Mouse (Mus musculus) kidney, adult 2 months (tissue): Measurements from ENCODE around the gene Adat3.

Experiments used
- CTCF ChIP-seq: fragments of 200-500 bp; conservative IDR thresholded peaks from 2 replicates; pipeline ENCODE4 v1.5.1; 2011; ENCODE audit warnings: low read depth, mild to moderate bottlenecking, control low read depth, low read length, moderate library complexity, mixed read lengths; ENCODE audit not compliant: insufficient read depth, insufficient read length
- POLR2A ChIP-seq: fragments of 200-500 bp; IDR thresholded peaks from one replicate; pipeline ENCODE4 v1.6.1; 2011; ENCODE audit warnings: low read depth, low read length, control low read depth

- no peak for TF ChIP-seq POLR2A
- TF ChIP-seq CTCF = no peak
These were observed 4.2 kb downstream of the Adat3 start for GRCm38 (mm10) chr10:80606737-80607350.
